Mouse (Mus musculus): ENCODE results near the gene Tgfa.

DNA sequence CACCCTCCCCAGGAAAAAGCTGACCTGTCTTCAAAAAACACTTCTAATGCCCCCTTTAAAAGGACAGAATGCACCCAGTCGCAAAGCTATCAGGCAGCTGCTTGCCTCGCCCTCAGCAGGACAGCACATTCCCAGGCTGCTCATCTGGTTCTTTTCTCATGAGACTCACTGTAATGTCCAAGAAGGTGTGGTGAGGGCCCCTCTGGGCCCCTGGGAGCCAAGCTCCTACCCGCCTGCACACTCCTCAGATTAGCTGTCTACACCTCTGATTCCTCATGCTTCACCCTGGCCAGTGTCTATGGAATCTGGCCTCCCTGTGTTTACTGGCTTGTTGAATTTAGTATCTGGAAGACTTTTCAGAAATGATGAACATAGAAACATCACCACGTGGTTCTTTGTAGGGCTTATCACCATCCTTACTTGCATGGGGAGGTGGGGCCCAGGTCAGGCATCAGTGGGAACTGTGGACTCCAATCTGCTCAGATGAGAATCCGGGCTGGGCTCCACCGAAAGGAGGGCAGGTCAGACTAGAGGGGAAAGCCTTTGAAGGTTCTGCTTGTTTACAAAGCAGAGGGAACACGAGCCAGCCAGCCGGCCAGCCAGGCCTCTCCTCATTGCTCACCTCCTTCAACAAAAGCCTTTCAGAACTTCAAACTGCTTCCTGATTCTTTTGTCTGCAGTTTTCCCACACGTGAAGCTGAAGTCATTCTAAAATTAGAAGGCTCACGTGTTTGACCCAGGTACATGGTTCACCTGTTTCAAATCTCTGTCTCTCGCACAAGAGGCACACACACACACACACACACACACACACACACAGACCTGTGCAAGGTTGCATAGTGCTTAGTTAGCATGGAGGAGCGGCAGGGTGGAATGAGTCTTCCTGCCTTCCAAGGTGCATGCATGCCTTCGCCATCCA is 38.7 kb downstream of the Tgfa start:
- TF ChIP-seq POLR2A (IDR thresholded peaks at IDR 0.05; ENCODE audit: insufficient read depth, low read depth, low read length) (no peak), CTCF (IDR thresholded peaks at IDR 0.05) (no peak)
